Mouse (Mus musculus) 3134 (cell line): ENCODE measurements around the gene Erbin.

Experiments used
- DNase-seq: peaks from one replicate; pipeline ENCODE4 v3.0.0-alpha.2; 2011; ENCODE audit warnings: low spot score; ENCODE audit not compliant: insufficient read length; ENCODE audit errors: extremely low read depth

Gene Erbin

DNA sequence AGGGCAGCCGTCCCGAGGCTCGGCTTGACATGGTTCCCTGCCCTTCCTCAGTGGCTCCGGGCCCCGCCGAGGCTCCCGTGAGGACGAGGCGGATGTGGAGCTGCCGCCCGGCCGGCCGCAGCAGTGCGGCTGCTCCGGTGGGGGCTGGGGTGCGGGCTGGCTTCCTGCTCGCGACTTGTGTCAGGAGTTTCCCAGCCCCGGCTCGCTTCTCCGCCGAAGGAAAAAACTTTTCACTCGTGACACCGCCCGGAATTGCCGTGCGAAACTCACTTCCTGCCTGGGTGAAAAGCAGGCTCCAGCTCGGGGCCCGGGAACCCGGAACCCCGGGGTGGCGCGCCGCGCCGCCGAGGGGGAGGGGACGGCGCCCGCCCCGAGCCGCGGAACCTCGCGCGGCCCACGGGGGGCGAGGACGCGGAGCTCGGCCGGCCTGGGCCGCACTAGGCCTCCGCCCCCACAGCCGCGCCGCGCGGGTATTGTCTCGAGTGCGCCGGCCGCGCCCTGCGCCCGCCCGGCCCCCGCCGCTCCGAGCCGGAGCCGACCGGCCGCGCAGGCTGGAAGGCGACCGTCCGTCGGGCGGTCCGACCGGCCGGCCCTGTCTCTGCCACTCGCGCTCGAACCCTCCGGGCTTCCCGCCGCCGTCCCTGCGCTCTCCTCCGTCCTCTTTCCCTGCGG lies at the start of gene Erbin:
Gene Erbin, minus strand, starts transcription at position 254 of the 672 bp plus-strand sequence.
- DNase-seq, result peak; percentile 84

GRCm38 (mm10) chr13:103969912-103970311 lies 49.6 kb upstream of the Erbin start:
- no peak for DNase-seq

DNA sequence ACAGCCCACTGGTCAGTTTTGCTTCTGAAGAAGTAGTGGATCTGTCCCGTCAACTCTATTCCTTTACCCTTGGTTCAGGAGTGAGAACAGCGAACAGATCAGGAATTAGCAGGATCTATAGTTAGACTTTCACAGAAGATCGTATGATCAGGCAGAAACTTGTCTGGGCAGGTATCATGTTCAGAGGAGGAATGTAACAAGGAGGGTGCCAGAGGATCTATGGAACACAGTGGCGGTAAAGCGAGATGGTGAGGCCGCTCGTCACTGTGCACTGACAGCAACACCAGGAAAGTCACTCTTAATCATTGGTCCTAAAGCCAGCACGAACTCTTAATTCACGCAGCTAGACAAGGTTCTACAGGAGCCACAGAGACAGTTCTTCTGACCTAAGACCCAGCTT lies 47.7 kb upstream of the Erbin start:
- DNase-seq, result no peak

DNA sequence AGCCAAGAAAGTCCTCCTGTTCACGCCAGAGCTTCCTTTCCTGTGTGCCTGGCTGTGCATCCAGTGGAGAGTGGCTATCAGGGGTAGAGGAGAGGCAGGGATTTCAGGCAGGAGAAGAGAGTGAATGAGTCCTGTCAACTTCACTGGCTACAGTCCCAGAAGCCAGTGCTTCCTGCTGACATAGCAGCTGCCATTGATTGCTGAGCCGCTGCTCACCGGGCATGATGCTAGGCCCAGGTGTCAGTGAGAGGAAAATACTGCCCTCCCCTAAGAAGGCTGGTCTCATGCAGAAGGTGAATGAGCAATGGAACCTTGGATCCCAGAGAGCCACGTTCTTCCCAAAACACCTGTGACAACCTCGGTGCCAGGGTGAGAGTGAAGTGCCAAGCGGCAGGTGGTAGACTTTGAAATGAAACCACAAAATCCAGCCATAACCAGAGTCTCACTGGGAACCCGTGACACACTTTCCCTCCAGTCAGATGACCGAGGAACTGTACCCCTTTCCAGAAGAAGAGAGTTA lies 46.4 kb upstream of the Erbin start:
- peak; percentile 11 for DNase-seq

DNA sequence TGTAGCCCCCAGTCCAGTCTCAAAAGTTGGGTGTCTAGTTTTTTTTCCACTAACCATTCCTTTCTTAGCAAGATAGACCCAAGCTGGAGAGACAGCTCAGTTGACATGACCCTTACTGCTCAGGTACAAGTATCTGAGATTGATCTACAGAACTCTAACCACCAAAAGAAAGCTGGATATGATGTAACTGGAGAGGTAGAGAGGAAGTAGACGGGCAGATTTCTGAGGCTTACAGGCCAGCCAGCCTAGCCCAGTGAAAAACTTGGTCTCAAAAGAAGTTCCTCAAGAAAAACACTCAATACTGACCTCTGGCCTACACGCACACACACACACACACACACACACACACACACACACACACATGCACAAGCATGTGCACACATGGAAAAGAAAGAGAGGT lies 44.9 kb upstream of the Erbin start:
- no peak for DNase-seq

DNA sequence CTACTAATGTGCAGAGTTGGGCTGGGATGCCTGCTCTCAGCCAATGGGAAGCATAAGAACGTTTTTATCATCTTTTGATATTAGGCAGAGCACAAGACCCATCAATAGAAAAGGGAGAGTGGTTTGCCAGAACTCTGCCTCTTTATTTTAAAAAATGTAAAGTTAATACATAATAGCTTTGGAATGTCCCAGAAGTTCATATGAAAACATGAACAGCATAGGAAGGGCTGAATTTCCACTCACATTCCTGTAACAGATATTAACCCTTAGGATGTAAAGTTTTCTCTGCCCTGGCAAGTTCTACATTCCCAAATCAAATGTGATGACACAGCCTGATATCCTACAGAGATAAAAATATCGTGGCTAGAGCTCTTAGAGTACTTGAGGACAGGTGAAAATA lies 42.8 kb upstream of the Erbin start:
- no peak for DNase-seq

GRCm38 (mm10) chr13:103959841-103960240 lies 39.5 kb upstream of the Erbin start:
- DNase-seq, result no peak

GRCm38 (mm10) chr13:103958607-103959123 lies 38.4 kb upstream of the Erbin start:
- no peak for DNase-seq

- DNase-seq, result no peak
Measured at GRCm38 (mm10) chr13:103957175-103957940, 37.0 kb upstream of the Erbin start.

- DNase-seq, result no peak
Measured at GRCm38 (mm10) chr13:103955652-103956051, 35.3 kb upstream of the Erbin start.

DNA sequence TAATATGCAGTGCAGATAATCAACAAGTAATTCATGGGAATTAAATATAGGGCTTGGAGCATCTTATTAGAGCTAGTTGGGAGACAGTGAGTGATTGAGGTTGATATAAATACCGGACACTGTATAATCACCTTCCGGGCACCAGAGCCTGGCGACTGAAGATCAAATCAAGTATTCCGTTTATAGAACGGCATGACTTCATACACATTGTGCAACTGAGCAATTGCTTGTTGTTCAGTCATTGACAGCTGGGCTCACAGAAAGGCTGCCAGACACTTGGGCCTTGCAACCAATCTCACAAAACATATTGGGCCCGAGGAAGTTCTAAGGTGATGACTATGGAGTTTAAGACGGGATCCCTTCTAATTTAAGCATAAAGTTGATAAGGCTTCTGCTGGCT lies 31.1 kb upstream of the Erbin start:
- DNase-seq, result no peak

GRCm38 (mm10) chr13:103940796-103941195 lies 20.5 kb upstream of the Erbin start:
- no peak for DNase-seq

DNA sequence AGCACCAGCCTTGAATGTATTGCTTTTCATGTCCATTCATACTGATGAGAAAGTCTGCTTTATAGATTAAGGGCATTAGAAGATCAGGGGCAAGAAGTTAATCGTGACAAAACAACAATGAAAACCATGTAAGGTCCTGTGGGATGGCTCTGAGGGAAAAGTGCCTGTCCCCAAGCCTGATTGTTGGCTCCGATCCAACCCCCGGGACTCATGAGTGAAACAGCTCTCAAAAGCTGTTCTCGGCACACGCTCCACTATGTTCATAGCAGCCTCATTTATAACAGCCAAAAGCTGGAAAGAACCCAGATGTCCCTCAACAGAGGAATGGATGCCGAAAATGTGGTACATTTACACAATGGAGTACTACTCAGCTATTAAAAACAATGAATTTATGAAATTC lies 4.3 kb upstream of the Erbin start:
- DNase-seq, result no peak

GRCm38 (mm10) chr13:103923402-103924065 lies 3.2 kb upstream of the Erbin start:
- DNase-seq, result no peak

GRCm38 (mm10) chr13:103921831-103922380 lies 1.6 kb upstream of the Erbin start:
- no peak for DNase-seq

DNA sequence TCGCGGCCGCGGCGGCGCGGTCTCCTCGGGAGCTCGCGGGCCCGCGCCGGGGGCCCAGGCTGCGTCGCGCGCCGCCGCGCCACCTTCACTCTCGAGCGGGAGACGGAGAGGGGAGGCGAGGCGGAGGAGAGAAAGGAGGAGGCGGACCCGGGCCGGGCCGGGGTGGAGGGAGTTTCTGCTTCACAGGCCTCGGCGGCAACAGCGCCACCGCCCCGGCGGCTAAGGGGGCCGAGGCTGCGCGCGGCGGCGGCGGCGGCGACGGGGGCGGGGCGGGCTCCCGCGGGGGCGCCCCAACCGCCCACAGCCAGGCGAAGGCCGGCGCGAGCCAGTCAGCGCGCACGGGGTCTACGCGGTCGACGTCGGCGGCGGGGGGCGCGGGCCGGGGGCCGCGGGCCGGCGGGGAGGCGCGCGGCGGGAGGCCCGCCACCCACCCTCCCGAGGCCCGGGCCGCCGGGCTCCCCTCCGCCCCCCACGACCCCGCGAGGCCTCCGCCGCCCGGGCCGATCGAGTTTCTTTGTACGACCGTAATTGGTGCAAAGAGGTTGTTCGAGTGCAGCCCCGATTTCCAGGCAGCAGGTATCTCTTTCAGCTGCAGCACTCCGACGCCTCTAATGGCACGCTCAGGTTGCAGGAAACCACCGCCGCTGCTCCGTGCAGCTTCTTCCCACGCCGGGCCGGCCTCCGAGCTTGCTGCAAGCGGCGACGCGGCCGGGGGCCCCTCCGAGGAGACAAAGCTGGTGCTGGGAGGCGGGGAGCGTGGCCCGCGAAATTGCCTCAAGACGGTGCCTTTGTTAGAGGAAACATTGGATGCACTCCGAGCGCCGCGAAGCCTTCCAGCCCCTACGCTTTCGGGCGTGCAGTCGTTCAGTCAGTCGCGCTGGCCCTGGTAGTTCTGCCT lies 868 bp upstream of the Erbin start:
- DNase-seq, result peak; percentile 81

DNA sequence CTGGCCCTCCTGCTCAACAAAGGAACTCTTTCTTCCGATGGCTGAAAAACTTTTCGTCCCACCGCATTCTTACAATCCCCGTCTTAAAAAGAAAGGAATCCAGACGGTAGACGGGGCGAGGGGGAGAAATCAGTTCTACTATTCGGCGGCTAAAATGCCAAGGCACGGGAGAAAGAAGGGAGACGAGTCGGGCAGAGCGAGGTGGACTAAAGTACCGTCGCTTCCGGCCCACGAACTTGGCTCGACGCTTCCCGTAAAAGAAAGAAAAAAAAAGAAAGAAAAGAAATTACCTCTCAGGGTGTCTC lies 406 bp downstream of the Erbin start:
- no peak for DNase-seq

GRCm38 (mm10) chr13:103919234-103919955 lies 919 bp downstream of the Erbin start:
- peak; percentile 27 for DNase-seq

DNA sequence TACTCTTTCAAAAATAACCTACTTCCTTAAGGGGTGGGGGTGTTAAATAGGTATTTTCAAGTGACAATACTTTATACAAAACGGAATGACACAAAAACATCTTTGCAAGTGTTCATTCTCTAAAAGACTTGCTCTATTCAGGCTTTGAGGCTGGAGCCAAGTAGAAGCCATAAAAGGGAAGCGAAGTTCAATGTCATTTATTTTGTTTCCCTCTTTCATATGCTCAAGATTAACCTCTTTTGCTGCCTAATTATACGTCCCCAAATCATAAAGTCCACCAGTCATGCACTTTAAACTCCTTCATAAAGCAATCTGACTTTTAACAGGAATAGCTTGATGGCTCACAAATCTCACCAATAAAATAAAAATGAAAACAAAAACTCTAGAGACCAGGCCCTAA lies 1.9 kb downstream of the Erbin start:
- DNase-seq, result no peak
